Mouse (Mus musculus) adipocyte (in vitro differentiated cells): ENCODE data around the gene Fibp.

ENCODE experiments used
- DNase-seq: peaks from one replicate; pipeline ENCODE4 v3.0.0-alpha.2; 2016; ENCODE audit warnings: low spot score

Gene Fibp

DNA sequence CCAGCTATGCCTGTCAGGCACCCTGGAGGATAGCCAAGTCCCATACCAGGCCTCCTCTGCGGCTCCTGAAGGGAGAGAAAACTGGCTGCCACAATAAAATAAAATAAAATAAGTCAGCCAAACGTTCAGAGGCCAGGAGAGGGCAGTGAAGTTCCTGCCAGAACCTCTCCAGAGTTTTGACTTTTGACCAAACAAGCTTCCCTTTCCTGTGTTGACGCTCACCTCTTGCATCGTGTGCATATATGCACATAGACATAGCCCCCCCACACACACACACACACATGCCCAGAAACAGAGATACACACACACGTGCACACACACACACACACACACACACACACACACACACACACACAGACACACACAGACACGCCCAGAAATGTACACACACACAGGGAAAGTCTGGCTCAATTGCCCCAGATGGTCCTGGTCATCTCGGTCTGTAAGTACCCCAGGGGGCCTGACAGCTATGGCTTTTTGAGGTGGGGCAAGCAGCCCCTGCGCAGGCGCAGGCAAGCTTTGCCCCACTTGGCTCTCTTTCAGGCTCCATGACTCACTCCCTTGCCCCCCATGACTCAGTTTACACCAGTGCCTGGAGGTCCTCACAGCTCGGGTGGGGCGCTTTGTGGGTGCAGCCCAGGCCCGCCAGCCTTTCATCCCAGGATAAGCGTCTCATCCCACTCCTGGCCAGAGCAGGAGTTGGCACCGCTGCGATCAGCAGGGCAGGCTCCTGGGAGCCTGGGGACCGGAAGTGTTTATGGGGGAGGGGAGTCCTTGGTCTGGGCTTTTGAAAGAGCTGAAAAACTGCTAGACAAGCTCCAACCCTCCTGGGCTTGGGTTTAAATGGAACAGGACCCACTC, 27.2 kb upstream of the Fibp start:
- DNase-seq: peak; percentile 93

GRCm38 (mm10) chr19:5433951-5434350, 26.5 kb upstream of the Fibp start:
- DNase-seq: no peak

GRCm38 (mm10) chr19:5444371-5444908, 16.0 kb upstream of the Fibp start:
- peak; percentile 87 for DNase-seq

- no peak for DNase-seq
Measured at GRCm38 (mm10) chr19:5444954-5445353, 15.5 kb upstream of the Fibp start.

- no peak for DNase-seq
Measured at GRCm38 (mm10) chr19:5445747-5446146, 14.7 kb upstream of the Fibp start.

DNA sequence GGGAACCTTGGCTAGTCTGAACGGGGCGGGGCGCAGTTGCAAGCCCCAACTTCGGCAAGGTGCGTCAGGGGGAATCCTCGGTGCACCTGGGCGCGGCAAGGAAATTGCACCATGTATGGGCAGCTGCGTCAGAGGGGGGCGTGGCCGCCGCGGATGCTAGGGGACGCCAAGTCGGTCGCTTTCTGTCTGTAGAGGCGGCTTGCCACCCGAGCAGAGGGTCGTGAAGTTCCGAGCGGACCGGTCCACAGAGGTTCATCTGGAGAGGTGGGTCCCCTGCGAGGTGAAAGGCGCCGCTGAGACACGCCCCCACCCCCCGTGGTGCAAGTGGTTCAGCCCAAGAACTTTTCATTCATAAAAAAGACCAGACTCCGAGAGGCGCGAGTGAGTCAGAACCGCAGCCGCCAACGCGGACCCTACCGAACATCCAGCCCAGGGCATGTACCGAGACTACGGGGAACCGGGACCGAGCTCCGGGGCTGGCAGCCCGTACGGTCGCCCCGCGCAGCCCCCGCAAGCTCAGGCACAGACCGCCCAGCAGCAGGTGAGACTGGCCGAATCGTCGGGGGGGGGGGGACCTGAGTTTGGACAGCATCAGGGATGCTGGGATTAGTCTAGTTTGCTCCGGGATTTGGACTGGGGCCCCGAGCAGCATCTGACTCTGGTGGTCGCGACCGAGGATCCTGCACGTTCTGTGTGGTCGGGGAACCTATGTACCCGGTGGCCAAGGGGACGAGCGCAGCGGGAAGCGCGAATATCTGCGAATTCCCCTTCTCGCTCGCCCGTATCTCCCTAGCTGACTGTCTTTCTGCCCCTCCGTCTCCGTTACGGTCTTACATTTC, 12.7 kb upstream of the Fibp start, which contains the start of gene Fosl1:
TSS of gene Fosl1 (plus strand) at position 33 of the 839 bp plus-strand sequence.
- DNase-seq: peak; percentile 51

DNA sequence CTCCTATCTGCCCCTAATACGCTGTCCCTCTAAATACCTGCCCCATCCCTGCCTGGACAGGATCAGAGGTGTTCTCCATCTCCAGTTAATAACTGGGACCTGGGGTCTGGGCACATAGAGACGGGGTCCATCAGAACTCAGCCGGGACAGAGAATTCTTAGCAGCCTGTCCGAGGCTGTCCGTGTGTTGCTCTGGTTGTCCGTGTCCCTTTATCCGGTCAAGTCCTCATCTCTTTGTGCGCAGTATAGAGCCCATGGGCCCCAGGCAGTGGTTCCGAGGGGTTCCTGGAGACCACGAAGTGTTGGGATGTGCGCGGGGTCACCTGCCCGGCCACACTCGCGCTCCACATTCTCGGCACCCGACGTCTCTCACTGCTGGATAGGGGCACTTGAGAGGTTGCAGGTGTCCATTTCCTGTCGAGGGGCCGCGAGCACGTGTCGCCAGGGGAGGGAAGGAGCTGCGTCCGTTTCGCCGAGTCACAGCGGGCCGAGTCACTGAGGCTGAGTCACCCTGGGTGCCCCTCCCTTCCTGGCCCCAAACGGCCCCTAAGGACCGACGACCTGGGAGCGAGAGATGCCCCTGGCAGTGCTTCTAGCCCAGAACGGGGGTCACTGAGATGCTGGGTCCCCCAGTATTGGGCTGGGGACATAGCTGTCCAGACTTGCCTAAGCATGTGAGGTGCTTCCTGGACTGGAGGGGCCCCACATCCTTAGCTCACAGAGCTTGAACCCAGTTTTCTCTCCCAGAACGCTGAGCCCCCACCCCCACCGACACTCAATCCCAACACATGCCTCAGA, 11.9 kb upstream of the Fibp start:
- DNase-seq: no peak

GRCm38 (mm10) chr19:5449673-5450072, 10.7 kb upstream of the Fibp start:
- no peak for DNase-seq

DNA sequence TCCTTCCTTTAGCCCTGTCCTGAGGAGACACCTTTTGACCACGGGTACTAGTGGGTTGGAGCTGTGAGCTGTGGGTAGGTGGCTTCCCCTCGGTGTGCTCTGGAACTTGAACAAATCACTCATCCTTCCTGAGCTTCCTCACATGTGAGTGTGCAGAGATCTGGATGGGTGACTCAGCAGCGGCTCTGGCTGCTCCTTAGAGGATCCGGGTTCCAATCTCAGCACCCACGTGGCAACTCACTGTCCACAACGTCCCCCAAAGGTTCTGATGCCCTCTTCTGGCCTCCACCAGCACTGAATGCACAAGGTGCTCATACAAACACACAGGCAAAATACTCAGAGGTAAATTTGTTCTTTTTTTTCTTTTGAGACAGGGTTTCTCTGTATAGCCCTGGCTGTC, 8.6 kb upstream of the Fibp start:
- no peak for DNase-seq

- DNase-seq: no peak
Measured at GRCm38 (mm10) chr19:5455037-5455436, 5.4 kb upstream of the Fibp start.

DNA sequence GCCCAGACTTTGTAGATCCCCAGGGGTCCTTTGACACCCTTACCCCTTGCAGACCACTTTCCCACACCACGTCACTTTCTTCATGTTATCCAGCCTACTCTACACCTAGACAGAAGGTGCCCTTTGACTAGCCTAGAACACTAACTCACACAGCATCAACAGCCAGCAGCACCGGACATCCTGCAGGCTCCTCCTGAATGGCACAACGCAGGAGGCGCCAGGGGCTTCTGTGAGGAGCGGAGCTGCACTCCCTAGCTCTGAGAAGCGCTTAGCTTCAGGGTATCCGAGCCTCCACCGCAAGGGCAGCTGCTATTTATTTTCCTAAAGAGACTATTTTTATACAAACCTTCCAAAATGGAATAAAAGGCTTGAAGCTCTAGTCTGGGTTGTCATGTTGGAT, 4.8 kb upstream of the Fibp start:
- DNase-seq: no peak

DNA sequence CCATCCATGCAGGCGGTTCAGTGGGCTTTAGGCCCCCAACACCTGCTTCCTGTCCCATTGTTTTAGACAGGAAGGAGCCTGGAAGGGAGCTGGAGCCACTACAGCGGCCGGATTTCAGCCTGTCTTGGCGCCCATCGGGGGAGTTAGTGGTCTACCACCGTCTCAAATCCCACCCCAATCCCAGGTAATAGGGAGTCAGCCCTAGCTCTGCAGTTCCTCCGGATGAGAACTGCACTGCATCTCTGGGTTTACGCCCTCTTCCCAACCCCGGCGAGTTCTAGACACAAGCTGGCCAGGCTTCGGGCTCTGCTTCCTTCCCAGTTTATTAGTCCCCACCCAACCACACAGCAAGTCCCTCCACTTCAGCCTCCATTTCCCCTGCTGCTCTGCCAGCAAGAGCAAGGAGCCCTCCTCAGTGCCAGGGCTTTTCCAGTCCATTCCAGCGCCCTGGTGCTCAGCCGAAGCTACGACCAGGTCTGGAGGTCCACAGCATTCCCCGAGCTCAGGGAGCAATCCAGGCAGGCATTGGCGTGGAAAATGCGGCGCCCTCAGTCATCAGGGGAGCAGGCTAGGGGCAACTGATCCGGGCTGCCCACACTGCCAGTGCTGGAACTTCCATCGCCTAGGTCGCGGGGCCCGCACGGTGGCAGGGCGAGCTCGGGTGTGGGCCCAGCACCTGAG, 4.0 kb upstream of the Fibp start:
- DNase-seq: no peak

- peak; percentile 94 for DNase-seq
Measured at GRCm38 (mm10) chr19:5456922-5457745, 3.3 kb upstream of the Fibp start.

DNA sequence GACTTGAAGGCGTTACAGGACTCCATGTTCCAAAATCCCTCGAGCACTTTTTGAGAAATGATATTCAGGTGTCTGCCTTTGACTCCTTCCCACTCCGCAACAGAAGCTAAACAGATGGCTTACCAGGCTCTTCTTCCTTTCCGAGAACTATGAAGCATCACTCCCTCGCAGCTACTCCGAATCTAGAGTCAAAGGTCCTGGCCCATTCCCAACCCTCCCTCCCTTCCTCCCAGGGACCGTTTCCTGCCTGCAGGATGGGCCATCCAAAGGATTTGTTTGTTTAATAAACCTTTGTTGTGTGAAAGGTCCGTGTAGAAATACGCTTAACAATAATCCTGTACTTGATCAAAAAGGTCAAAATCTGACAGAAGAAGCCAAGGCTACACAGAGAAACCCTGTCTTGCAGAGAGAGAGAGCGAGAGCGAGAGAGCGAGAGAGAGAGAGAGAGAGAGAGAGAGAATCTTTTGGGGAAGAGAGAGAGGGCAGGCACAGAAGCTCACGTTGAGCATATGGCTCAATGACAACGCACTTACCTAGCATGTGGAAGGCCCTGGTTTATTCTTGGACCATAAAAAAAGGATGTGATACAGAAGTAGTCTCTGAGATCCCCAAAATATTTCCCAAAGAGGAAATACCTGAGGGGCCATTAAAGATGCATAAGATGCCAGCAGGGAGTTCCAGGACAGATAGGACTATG, 2.5 kb upstream of the Fibp start, which contains the start of gene Ccdc85b:
TSS of gene Ccdc85b (minus strand) at position 149 of the 697 bp plus-strand sequence.
- DNase-seq: peak; percentile 82

GRCm38 (mm10) chr19:5459019-5459418, 1.4 kb upstream of the Fibp start:
- peak; percentile 81 for DNase-seq

GRCm38 (mm10) chr19:5459896-5460295, 519 bp upstream of the Fibp start:
- DNase-seq: no peak

GRCm38 (mm10) chr19:5461411-5461810, 996 bp downstream of the Fibp start:
- no peak for DNase-seq

- DNase-seq: no peak
Measured at GRCm38 (mm10) chr19:5463212-5463611, 2.8 kb downstream of the Fibp start.

DNA sequence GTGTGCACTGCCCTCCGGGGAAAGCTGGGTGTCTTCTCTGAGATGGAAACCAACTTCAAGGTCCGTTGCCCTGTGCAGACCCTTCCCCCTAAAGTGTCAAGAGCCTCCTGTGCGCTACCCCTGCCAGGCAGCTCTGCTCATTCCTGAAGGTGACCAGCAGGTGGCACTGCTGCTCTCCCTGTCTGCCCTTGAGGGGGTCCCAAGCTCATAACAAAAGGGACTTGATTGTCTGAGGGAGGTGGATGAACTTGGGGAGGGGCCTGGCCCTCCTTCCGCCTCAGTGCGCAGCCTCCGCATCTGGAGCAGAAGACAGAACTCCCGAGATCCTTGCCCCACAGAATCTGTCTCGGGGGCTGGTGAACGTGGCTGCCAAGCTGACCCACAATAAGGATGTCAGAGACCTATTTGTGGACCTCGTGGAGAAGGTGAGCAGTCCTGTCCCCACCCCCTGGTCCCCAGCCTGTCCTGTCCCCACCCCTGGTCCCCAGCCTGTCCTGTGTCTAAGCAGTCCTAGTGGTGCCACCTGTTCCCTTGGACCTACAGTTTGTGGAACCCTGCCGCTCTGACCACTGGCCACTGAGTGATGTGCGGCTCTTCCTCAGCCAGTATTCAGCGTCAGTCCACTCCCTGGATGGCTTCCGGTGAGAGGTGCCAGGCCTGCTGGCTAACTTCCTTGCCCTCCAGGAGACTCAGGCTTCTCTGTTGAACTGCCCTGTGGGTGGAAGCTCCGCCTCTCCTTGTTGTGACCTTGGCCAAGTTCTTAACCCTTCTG, 3.6 kb downstream of the Fibp start:
- no peak for DNase-seq
